Mouse (Mus musculus): Measurements from ENCODE around the gene Fndc11. TPM values are rescaled to one million over a fixed set of nuclear protein-coding genes. Genes with fewer than 3 reads are reported as not detected.

Fndc11 gene
- polyA plus RNA-seq, 1 experiment from 2014 or later, result 0.14 TPM

DNA sequence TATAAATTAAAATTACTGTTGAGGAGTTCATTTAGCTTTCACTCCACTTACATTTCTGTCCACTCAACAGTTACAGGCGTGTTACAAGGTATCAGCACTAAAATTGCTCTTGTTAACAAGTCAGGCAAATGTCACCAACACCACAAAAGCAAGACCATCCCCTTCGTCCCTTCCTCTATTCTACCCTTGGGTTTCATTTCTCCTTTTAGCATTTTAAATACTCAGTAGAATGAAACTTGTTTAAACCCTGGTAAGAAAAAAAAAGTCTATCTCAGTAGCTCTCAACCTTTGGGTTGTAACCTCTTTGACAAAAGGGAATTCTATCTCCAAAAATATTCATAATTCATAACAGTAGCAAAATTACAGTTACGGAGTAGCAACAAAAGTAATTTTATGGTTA lies 26.8 kb upstream of the Fndc11 start:
- H3K4me2 ChIP-seq (replicated peaks), result no peak overlapping the region
- no peak overlapping the region for H3K4me3 ChIP-seq
- ATAC-seq (ENCODE audit: insufficient number of reproducible peaks, insufficient read depth, low FRiP score, low TSS enrichment), result no peak
- H3K27me3 ChIP-seq, result no peaks in the 10 kb centered on the region
- peaks cover 10% of the 10 kb centered on the region for H3K4me1 ChIP-seq
- 73% methylated on average over 3 of the region's 3 CpGs for WGBS
- H3K27ac ChIP-seq, result no peak overlapping the region
- H3K9ac ChIP-seq, result no peak overlapping the region
- H3K36me3 ChIP-seq, result peaks cover 8% of the 10 kb centered on the region; the same call in 1 of the 2 replicates
- no peaks in the 10 kb centered on the region for H3K9me3 ChIP-seq

DNA sequence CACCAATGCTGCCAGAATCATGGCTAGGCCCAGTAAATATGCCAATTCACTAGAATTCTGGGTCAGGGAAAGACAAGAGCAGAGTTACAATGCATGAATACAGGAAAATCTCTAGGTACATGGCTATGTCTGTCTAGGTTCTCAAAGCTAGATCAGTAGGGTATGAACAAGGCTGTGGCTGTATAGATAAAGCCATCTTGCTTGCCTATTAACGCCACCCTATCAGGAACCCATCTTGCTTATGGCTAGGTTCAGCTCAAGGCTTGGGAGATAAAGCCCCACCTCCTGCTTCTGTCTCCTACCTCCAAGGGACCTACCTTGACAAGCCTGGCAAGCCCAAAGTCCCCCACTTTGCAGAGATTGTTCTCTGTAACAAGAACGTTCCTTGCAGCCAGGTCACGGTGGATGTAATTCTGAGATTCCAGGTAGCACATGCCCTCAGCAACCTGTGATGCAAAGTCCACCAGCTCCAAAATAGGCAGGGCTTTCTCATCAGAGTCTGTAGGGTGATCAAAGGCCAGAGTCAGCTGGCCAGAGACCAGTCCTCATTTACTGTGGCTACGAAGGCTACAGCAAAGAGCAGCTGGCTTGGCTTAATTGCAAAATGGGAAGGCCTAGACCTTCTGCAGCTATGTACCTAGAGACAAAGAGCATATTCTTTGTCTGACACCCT lies 23.0 kb upstream of the Fndc11 start:
- 79% methylated on average over 4 of the region's 4 CpGs for WGBS
- no peaks in the 10 kb centered on the region for H3K27me3 ChIP-seq
- no peak overlapping the region for H3K9ac ChIP-seq
- H3K27ac ChIP-seq, result no peak overlapping the region
- no peaks in the 10 kb centered on the region for H3K36me3 ChIP-seq
- no peak overlapping the region for H3K4me2 ChIP-seq (replicated peaks)
- no peak overlapping the region for H3K4me3 ChIP-seq
- no peak for ATAC-seq (ENCODE audit: insufficient number of reproducible peaks, insufficient read depth, low FRiP score, low TSS enrichment)
- H3K9me3 ChIP-seq, result no peaks in the 10 kb centered on the region
- H3K4me1 ChIP-seq, result no peaks in the 10 kb centered on the region

DNA sequence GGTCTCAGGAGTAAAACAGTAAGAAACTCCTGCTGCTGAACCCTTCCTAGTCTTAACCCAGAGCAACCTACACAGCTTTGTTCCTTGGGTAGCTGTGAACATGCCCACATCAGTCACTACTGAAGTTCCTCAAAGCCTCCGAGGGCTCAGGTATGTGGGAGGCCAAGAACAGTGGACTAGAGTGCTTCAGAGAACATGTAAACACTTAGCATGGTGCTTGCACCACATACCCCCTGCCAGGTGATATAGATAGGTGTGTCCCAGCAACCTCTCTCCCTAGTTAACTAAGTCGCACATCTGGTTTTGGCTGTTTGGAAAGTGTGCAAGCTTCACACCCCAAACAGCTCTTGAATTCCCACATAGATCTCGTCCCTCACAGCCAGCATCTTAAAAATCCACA lies 18.2 kb upstream of the Fndc11 start:
- WGBS, result 75% methylated on average over 3 of the region's 3 CpGs
- no peaks in the 10 kb centered on the region for H3K36me3 ChIP-seq
- no peak for ATAC-seq (ENCODE audit: insufficient number of reproducible peaks, insufficient read depth, low FRiP score, low TSS enrichment)
- no peak overlapping the region for H3K27ac ChIP-seq
- no peak overlapping the region for H3K9ac ChIP-seq
- H3K4me2 ChIP-seq (replicated peaks), result no peak overlapping the region
- H3K4me3 ChIP-seq, result no peak overlapping the region
- H3K4me1 ChIP-seq, result no peaks in the 10 kb centered on the region
- H3K9me3 ChIP-seq, result no peaks in the 10 kb centered on the region
- H3K27me3 ChIP-seq, result no peaks in the 10 kb centered on the region; the same call in none of the 2 replicates

DNA sequence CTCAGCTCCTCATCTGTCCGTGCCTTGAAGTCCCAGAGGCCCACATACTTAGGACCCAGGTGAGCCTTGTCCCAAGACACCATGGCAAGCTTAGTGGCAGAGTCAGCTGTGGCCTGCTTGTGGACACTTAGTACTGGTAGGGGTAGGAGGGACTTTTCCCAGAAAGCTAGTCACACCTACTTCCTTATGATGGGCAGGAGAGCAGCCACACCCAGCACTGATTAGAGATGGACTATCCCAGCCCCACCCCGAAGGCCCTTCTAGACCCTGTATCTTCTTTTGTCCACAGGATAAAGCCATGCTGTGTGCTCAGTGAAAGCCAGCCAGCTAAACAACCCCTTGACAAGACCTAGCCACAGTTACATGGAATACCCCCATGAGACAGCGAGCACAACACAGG lies 17.4 kb upstream of the Fndc11 start, which contains the start of gene Ptk6:
Ptk6 (minus strand) TSS at position 368 of the 400 bp plus-strand sequence.
- H3K36me3 ChIP-seq, result no peaks in the 10 kb centered on the region
- H3K4me3 ChIP-seq, result no peak within 1 kb of the TSS
- ATAC-seq (ENCODE audit: insufficient number of reproducible peaks, insufficient read depth, low FRiP score, low TSS enrichment), result no peak
- no peaks in the 10 kb centered on the region for H3K9me3 ChIP-seq
- no peaks in the 10 kb centered on the region for H3K4me1 ChIP-seq
- no peak within 1 kb of the TSS for H3K9ac ChIP-seq
- WGBS, result 83% methylated on average over 3 of the region's 3 CpGs
- no peak within 1 kb of the TSS for H3K27ac ChIP-seq
- H3K4me2 ChIP-seq (replicated peaks), result no peak within 1 kb of the TSS
- no peaks in the 10 kb centered on the region; the same call in none of the 2 replicates for H3K27me3 ChIP-seq

DNA sequence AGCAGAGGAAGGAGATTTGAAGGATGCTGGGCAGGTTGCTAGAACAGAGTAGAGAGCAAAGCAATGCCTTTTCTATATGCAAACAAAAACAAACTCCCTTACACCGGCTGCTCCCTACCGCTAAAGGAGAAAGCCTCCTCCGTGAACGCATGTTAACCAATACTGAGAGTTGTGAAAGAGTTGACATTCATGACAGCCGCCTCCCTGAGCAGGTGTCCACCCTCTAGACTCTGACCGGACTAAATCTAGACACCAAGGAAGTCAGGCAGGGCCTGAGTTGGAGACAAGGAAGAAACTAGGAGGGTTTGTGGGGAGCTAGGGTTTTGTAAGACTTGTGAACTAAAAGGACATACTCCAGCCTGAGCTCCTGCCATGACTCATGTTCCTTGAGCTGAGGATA lies 16.9 kb upstream of the Fndc11 start:
- Histone ChIP-seq H3K9ac (no peak overlapping the region), H3K27me3 (no peaks in the 10 kb centered on the region; the same call in none of the 2 replicates), H3K4me3 (no peak overlapping the region), H3K4me1 (no peaks in the 10 kb centered on the region), H3K9me3 (no peaks in the 10 kb centered on the region), H3K27ac (no peak overlapping the region), H3K4me2 (replicated peaks) (no peak overlapping the region), H3K36me3 (no peaks in the 10 kb centered on the region)
- no peak for ATAC-seq (ENCODE audit: insufficient number of reproducible peaks, insufficient read depth, low FRiP score, low TSS enrichment)
- 81% methylated on average over 6 of the region's 6 CpGs for WGBS

DNA sequence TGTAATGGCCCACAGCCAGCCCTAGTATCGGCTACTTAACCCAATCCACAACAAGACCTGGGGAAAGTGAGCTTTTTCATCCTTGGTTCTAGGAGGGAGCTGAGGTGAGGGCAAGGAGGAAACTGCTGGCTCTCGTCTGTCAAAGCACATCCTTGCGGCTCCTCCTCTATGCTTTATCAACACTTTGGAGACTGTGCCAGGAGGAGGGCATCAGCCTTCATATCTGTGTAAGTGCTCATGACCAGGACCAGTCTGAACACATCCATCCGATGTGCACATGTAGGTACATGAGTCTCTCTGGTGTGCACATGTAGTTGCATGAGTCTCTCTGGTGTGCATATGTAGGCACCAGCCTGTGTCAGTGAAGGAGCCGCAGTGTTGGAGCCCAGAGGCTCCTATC lies 14.1 kb upstream of the Fndc11 start:
- no peak overlapping the region for H3K9ac ChIP-seq
- H3K4me1 ChIP-seq, result no peaks in the 10 kb centered on the region
- no peak overlapping the region for H3K4me2 ChIP-seq (replicated peaks)
- WGBS, result 84% methylated on average over 5 of the region's 5 CpGs
- H3K36me3 ChIP-seq, result no peaks in the 10 kb centered on the region
- H3K4me3 ChIP-seq, result no peak overlapping the region
- H3K27ac ChIP-seq, result no peak overlapping the region
- no peaks in the 10 kb centered on the region for H3K9me3 ChIP-seq
- no peak for ATAC-seq (ENCODE audit: insufficient number of reproducible peaks, insufficient read depth, low FRiP score, low TSS enrichment)
- peaks cover 3% of the 10 kb centered on the region for H3K27me3 ChIP-seq

DNA sequence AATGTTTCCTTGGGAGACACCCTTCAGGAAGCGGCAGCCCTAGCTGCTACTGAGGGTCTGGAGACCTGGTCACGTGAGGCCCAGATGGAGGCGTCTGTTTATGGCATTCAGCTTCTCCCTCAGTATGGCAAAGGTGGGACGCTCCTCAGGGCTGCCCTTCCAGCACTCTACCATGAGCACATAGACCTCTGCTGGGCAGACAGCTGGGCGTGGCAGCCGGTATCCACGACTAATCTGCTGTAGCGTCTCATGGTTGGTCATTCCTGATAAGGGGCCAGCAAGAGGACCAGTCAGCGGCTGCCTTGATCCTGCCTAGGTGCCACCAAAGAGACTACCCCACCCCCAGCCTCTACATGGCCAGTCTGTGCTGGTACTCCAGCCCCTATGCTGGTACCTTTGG lies 13.7 kb upstream of the Fndc11 start:
- WGBS, result 81% methylated on average over 9 of the region's 9 CpGs
- no peak overlapping the region for H3K9ac ChIP-seq
- no peak for ATAC-seq (ENCODE audit: insufficient number of reproducible peaks, insufficient read depth, low FRiP score, low TSS enrichment)
- H3K4me3 ChIP-seq, result no peak overlapping the region
- H3K27ac ChIP-seq, result no peak overlapping the region
- H3K4me1 ChIP-seq, result no peaks in the 10 kb centered on the region
- no peaks in the 10 kb centered on the region for H3K36me3 ChIP-seq
- no peak overlapping the region for H3K4me2 ChIP-seq (replicated peaks)
- H3K27me3 ChIP-seq, result peaks cover 5% of the 10 kb centered on the region
- no peaks in the 10 kb centered on the region for H3K9me3 ChIP-seq

DNA sequence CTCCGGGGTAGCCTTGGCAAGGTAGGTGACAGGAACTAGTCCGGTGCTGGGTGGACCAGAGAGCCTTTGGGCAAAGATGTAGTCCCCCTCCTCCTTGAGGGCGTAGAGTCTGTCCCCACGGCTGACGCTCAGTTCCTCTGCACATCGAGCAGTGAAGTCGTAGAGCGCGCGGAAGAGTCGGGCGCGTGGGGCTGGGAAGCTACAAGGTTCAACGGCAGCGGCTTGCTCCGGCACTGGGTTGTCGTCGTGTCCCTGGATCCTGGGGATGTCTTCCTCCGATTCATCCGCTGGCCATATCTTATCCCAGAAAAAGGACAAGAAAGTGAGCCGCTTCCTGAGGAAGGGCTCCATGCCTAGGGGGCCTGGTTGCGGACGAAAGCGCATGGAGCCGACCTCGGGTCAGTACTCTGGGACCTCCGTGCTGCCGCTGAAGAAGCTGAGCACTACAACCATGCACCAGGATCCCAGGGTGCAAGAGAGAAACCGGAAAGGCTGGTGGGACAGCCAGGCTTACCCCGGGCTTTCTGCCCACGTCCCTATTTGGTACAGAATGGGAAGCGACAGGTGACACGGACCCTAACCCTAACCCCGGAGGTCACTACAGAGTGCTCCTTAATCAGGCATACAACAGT lies 7.3 kb upstream of the Fndc11 start:
- H3K4me3 ChIP-seq, result peak overlapping the region; percentile 29
- no peak for ATAC-seq (ENCODE audit: insufficient number of reproducible peaks, insufficient read depth, low FRiP score, low TSS enrichment)
- 3% methylated on average over 34 of the region's 34 CpGs for WGBS
- H3K27me3 ChIP-seq, result peaks cover 39% of the 10 kb centered on the region
- H3K4me1 ChIP-seq, result peaks cover 7% of the 10 kb centered on the region
- no peaks in the 10 kb centered on the region for H3K36me3 ChIP-seq
- H3K27ac ChIP-seq, result no peak overlapping the region
- H3K4me2 ChIP-seq (replicated peaks), result peak overlapping the region; percentile 50
- H3K9ac ChIP-seq, result 0 out of 2 replicates have a peak overlapping the region, but pooled peaks have one; percentile 19
- no peaks in the 10 kb centered on the region for H3K9me3 ChIP-seq

DNA sequence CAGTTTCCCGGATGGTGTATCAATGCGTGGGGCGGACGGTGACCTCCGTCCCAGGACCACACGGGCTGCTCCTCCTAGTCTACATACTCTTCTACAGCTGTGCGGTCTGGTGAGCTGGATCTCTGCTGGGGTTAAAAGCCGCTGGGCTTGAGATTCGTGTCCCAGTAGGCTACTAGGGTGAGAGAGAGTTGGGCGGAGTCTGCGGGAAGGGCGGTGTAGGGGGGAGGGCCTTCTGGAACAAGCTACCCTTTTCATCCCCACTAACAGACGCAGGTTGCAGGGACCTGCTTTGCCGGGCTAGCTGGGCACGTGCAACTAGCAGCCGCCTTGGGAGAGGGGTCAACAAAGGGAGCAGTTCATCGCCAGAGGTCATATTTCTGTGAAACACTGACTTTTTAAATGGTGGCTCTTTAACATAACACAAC lies 6.8 kb upstream of the Fndc11 start, which contains the start of gene Srms:
Srms (minus strand) TSS at position 165 of the 425 bp plus-strand sequence.
- peaks cover 39% of the 10 kb centered on the region for H3K27me3 ChIP-seq
- WGBS, result 2% methylated on average over 17 of the region's 17 CpGs

DNA sequence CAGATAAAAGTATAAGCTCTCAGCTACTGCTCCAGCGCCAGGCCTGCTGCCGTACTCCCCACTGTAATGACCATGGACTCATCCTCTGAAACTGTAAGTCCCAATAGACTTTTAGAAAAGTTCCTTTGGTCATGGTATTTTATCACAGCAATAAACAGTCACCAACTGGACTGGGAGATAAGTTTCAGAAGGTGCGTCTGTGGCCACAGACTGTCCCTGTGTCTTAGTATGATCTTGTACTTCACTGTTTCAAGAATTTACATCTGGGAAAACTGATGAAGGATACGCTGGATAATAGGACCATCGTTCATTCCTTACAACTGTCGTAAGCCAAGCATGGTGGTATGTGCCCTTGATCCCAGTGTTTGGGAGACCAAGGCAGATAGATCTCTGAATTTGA lies 3.8 kb upstream of the Fndc11 start:
- WGBS, result 91% methylated on average over 6 of the region's 6 CpGs
- no peak overlapping the region for H3K4me2 ChIP-seq (replicated peaks)
- no peak overlapping the region for H3K4me3 ChIP-seq
- H3K27ac ChIP-seq, result no peak overlapping the region
- no peak for ATAC-seq (ENCODE audit: insufficient number of reproducible peaks, insufficient read depth, low FRiP score, low TSS enrichment)
- H3K9me3 ChIP-seq, result no peaks in the 10 kb centered on the region
- no peak overlapping the region for H3K9ac ChIP-seq
- peaks cover 35% of the 10 kb centered on the region for H3K27me3 ChIP-seq
- H3K4me1 ChIP-seq, result peaks cover 15% of the 10 kb centered on the region
- H3K36me3 ChIP-seq, result no peaks in the 10 kb centered on the region

More for the DNA sequence above, 6.8 kb upstream of the Fndc11 start, which contains the start of gene Srms:
- peak within 1 kb of the TSS; percentile 50 for H3K4me2 ChIP-seq (replicated peaks)
- no peak within 1 kb of the TSS for H3K27ac ChIP-seq
- no peaks in the 10 kb centered on the region for H3K36me3 ChIP-seq
- no peak for ATAC-seq (ENCODE audit: insufficient number of reproducible peaks, insufficient read depth, low FRiP score, low TSS enrichment)
- peak within 1 kb of the TSS; percentile 29 for H3K4me3 ChIP-seq
- H3K9me3 ChIP-seq, result no peaks in the 10 kb centered on the region
- H3K9ac ChIP-seq, result 0 out of 2 replicates have a peak within 1 kb of the TSS, but pooled peaks have one; percentile 19
- H3K4me1 ChIP-seq, result peaks cover 7% of the 10 kb centered on the region

DNA sequence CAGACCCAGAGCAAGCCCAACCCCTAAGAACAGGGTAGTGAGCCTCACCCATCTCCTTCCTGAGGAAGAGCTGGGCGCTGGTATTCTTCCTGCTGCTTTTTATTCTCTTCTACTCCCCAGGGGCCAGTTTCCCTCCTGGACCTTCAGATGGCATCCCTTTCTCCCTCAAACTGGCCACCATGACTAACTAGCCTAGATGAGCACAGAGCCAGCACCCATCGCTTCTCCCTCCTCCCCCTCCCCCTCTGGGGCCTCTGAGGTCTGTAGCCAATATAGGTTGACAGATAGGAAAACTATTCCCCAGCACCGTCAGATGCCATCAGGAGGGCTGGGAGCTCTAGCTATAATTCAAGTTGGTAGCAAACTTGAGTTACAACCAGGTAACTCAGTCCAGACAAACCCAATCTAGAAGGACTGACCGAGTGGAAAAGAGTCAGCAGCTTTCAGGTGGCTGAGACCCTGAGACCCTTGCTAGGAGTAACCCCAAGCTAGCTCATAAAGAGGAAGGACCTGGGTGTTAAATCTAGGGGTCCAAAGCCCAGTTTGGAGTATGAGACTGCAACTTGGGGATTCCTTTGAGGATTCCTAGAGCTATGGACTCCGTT lies 830 bp upstream of the Fndc11 start:
- Histone ChIP-seq H3K4me3 (no peak overlapping the region), H3K27me3 (peaks cover 6% of the 10 kb centered on the region), H3K9me3 (no peaks in the 10 kb centered on the region), H3K27ac (no peak overlapping the region), H3K9ac (no peak overlapping the region; the same call in 1 of the 2 replicates), H3K36me3 (no peaks in the 10 kb centered on the region), H3K4me2 (replicated peaks) (peak overlapping the region; percentile 63; the same call in 1 of the 2 replicates), H3K4me1 (peaks cover 8% of the 10 kb centered on the region)
- ATAC-seq (ENCODE audit: insufficient number of reproducible peaks, insufficient read depth, low FRiP score, low TSS enrichment), result no peak
- 48% methylated on average over 5 of the region's 5 CpGs for WGBS
